Mouse (Mus musculus) stomach, embryonic 16.5 days (tissue): ENCODE measurements around the gene Hc. TPM values are rescaled to one million over a fixed set of nuclear protein-coding genes. Genes with fewer than 3 reads are reported as not detected.
A peak's percentile ranks its signal among the peaks of the same experiment; 100 is the strongest.

Experiments used
- ATAC-seq: fragments of 200-750 bp; cut with Nextera tagmentation; 2 replicates; pipeline ENCODE4 v1.8.0; 2017; ENCODE audit warnings: moderate number of reproducible peaks, moderate TSS enrichment; ENCODE audit not compliant: insufficient read depth, low FRiP score
- H3K27ac ChIP-seq: fragments of 300-500 bp; sonication (generic); 2 replicates; pipeline ENCODE4 v1.5.1; 2014; ENCODE audit warnings: low read length
- H3K27me3 ChIP-seq: fragments of 300-500 bp; sonication (generic); 2 replicates; pipeline ENCODE4 v1.6.1; 2014; ENCODE audit warnings: low read length, control low read depth, mixed read lengths; ENCODE audit not compliant: control insufficient read depth, insufficient read depth
- H3K36me3 ChIP-seq: fragments of 300-500 bp; sonication (generic); 2 replicates; pipeline ENCODE4 v1.6.1; 2014; ENCODE audit warnings: low read length; ENCODE audit not compliant: control insufficient read depth, insufficient read depth
- H3K4me1 ChIP-seq: fragments of 300-500 bp; sonication (generic); 2 replicates; pipeline ENCODE4 v1.6.1; 2014; ENCODE audit warnings: low read length, control low read depth, mixed read lengths; ENCODE audit not compliant: control insufficient read depth, insufficient read depth
- H3K4me2 ChIP-seq: fragments of 300-500 bp; sonication (generic); 2 replicates; pipeline ENCODE4 v1.6.1; 2014; ENCODE audit warnings: low read depth, low read length, mixed read lengths
- H3K4me3 ChIP-seq: fragments of 300-500 bp; sonication (generic); replicated peaks from 2 replicates; pipeline ENCODE4 v1.5.1; 2014; ENCODE audit warnings: mild to moderate bottlenecking, low read length
- H3K9ac ChIP-seq: fragments of 300-500 bp; sonication (generic); 2 replicates; pipeline ENCODE4 v1.6.1; 2014; ENCODE audit warnings: low read length
- H3K9me3 ChIP-seq: fragments of 300-500 bp; sonication (generic); replicated peaks from 2 replicates; pipeline ENCODE4 v1.6.1; 2016; ENCODE audit warnings: low read length, control low read depth; ENCODE audit not compliant: control insufficient read depth
- WGBS: fragments of 180-500 bp; shearing (Covaris S2); extraction: QIAGEN DNeasy Blood & Tissue Kit; methylation state at CpG from one replicate; pipeline ENCODE4 v1.1.7; 2014; 5-methylcytosine and 5-hydroxymethylcytosine counted together
- polyA plus RNA-seq: library from polyadenylated mRNA; unstranded; fragments of >200 nt; fragmentation: Nextera tagmentation; extraction: Ambion mirVana; gene quantifications from 2 replicates; pipeline ENCODE4 v1.2.1, GENCODE M21; 2015

The Hc gene
- polyA plus RNA-seq, 1 experiment from 2014 or later, result 2.3 TPM

DNA sequence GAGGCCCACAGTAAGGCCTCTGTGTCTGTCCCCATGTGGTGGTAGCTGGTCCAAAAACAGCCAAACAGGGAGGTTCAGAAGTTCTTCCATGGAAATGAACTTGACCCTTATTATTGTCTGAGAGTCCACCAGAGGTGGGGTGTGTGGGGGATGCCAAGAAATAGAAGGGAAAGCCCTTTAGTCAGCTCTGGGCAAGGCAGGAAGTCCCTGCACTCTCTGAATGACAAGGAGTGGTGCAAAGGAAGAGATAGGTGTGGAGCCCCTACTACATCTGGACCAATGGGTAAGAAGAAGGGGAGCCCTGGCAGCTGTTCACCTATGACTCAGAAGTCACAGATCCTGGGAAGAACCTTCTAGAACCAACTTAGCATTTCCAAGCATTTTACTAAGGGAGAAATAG is 106.9 kb downstream of the Hc start:
- Histone ChIP-seq H3K4me3 (no peak overlapping the region), H3K9ac (no peak overlapping the region), H3K27me3 (no peaks in the 10 kb centered on the region), H3K36me3 (no peaks in the 10 kb centered on the region), H3K4me2 (no peak overlapping the region), H3K27ac (no peak overlapping the region), H3K4me1 (peaks cover 12% of the 10 kb centered on the region), H3K9me3 (no peaks in the 10 kb centered on the region)
- no peak for ATAC-seq

DNA sequence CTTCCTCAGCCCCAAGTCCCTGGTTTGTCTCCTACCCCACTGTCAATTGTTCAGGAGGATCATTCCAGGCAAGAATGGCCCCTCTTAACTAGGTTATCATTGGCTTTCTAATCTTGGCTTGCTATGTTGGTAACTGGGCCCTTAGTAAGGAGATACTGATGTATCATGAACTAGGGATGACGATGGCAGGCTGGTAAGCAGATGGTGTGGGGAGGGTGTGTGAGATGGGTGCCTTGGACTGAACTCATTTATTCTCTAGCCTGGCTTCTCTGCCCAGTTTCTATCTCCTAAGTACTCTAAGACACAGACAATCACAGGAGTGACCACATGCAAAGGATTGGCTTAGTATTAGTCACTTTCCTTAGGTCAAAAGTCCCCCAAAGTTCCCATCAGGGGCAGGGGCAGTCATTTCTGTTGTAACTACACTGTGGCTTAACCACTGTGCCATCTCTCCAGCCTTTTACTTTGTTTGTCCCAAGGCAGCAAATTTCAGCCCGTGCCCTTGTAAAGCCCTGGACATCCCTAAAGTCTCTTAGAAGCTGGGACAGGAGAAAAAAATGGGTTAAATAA is 107.6 kb downstream of the Hc start:
- peaks cover 12% of the 10 kb centered on the region for H3K4me1 ChIP-seq
- no peak overlapping the region for H3K27ac ChIP-seq
- no peaks in the 10 kb centered on the region for H3K9me3 ChIP-seq
- no peak for ATAC-seq
- H3K27me3 ChIP-seq, result no peaks in the 10 kb centered on the region
- H3K4me3 ChIP-seq, result no peak overlapping the region
- H3K4me2 ChIP-seq, result no peak overlapping the region
- no peak overlapping the region for H3K9ac ChIP-seq
- H3K36me3 ChIP-seq, result no peaks in the 10 kb centered on the region
- WGBS, result 69% methylated on average over 2 of the region's 2 CpGs

DNA sequence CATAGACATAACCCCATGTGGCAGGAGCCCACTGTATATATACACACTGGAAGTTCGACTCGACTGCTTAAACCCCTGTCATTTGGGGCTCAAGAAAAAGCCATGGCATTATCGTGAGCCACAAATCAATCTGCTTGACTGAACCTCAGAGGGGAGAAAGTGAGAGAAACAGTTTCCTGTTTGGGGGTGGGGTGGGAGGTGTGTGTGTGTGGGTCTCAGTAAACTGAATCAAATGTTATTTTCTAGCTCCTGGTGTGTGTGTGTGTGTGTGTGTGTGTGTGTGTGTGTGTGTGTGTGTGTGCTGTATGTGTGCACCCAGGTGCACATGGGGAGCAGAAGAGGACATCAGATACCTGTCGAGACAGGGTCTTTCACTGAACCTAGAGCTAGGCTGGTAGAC is 108.2 kb downstream of the Hc start:
- Histone ChIP-seq H3K4me2 (no peak overlapping the region), H3K27me3 (no peaks in the 10 kb centered on the region), H3K9ac (no peak overlapping the region), H3K36me3 (no peaks in the 10 kb centered on the region), H3K27ac (no peak overlapping the region), H3K4me1 (peaks cover 12% of the 10 kb centered on the region), H3K9me3 (no peaks in the 10 kb centered on the region), H3K4me3 (no peak overlapping the region)
- no peak for ATAC-seq
- WGBS, result 63% methylated on average over 4 of the region's 4 CpGs

DNA sequence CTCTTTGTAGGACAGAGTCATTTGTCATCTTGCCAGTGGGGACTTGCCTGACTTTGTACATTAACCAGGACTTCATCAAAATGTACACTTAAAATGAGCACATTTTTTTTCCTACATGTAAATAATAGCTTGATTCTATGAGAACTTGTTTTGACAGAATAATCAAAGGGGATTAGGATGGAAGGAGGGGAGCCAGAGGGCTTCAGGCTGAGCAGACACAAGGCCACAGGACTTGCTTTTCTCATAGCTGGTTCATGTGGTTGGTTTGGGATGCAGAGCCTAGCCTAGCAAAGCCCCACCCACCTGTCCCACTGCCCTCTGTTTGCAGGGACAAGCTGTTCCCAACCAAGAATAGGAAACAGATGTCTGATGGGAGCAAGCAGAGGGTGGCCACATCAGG is 109.8 kb downstream of the Hc start:
- peak; percentile 78 for ATAC-seq
- no peak overlapping the region for H3K27ac ChIP-seq
- no peak overlapping the region for H3K4me2 ChIP-seq

DNA sequence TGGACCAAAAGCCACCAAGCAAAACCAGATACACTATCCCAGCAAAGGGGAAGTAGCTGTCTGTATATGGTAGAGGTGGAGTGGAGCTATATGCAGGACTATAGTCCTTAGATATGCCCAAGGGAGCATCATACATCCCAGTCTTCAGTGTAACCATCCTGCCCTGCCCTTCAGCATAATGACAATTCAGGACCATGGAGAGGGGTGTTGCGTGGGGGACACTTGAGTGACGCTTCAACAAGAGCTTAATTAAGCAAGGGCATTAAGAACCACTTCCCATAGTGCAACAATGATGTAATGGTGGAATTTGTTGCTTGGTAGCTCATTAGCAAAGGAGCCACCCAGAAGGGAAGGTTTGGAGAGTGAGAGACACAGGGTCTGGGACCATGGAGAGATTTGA is 112.6 kb downstream of the Hc start:
- 24% methylated on average over 2 of the region's 2 CpGs for WGBS
- no peak overlapping the region for H3K9ac ChIP-seq
- H3K9me3 ChIP-seq, result no peaks in the 10 kb centered on the region
- peaks cover 12% of the 10 kb centered on the region for H3K4me1 ChIP-seq
- no peak overlapping the region for H3K4me2 ChIP-seq
- H3K36me3 ChIP-seq, result no peaks in the 10 kb centered on the region
- no peak for ATAC-seq
- H3K27ac ChIP-seq, result no peak overlapping the region
- H3K27me3 ChIP-seq, result no peaks in the 10 kb centered on the region
- H3K4me3 ChIP-seq, result no peak overlapping the region

More for the DNA sequence above, 109.8 kb downstream of the Hc start:
- H3K4me3 ChIP-seq, result no peak overlapping the region
- no peaks in the 10 kb centered on the region for H3K9me3 ChIP-seq
- H3K4me1 ChIP-seq, result peaks cover 12% of the 10 kb centered on the region
- no peaks in the 10 kb centered on the region for H3K27me3 ChIP-seq
- no peak overlapping the region for H3K9ac ChIP-seq
- H3K36me3 ChIP-seq, result no peaks in the 10 kb centered on the region

DNA sequence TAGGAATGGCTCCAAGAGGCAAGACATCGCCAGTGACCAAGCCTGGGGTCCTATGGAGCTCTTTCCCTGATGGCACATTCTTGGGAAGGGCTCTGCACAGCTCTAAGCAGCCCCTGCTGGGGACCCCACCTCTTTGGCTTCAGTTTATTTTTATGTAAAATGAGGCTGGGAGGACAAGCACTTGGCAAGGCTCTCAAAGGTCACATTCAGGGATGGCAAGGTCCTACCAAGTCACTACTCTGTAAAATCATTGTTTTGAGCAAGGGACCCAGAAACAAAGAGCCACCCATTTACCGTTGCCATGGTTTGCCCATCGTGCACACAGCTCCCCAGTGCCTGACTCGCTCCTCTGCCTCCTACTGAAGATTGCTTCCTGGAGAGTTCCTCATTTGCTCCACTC is 115.2 kb downstream of the Hc start:
- ATAC-seq, result no peak
- no peaks in the 10 kb centered on the region for H3K27me3 ChIP-seq
- 66% methylated on average over 4 of the region's 4 CpGs for WGBS

DNA sequence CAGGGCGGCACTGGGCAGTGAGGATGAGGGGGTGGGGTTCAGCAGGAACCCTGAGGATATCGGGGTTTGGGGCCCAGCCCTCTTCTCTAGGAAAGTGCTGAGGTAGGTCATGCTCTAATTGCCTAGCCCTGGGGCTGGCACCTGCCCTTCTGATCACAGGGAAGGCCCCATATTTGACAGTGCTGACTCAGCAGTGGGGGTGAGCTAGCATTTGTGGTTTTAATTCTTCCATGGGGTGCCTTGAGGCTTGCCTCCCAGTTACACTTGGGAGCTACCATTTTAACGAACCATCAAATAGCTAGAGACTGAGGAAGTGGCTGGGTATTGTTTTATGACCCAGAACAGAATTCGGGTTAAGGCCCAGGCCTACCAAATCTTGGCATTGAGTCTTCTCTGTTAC is 115.7 kb downstream of the Hc start:
- Histone ChIP-seq H3K4me2 (no peak overlapping the region), H3K36me3 (no peaks in the 10 kb centered on the region), H3K4me1 (no peaks in the 10 kb centered on the region), H3K27me3 (no peaks in the 10 kb centered on the region), H3K4me3 (no peak overlapping the region), H3K9me3 (no peaks in the 10 kb centered on the region), H3K27ac (no peak overlapping the region), H3K9ac (no peak overlapping the region)
- 83% methylated on average over 4 of the region's 4 CpGs for WGBS
- no peak for ATAC-seq

More for the DNA sequence above, 115.2 kb downstream of the Hc start:
- H3K9me3 ChIP-seq, result no peaks in the 10 kb centered on the region
- no peak overlapping the region for H3K4me2 ChIP-seq
- no peak overlapping the region for H3K27ac ChIP-seq
- H3K36me3 ChIP-seq, result no peaks in the 10 kb centered on the region
- no peak overlapping the region for H3K4me3 ChIP-seq
- peaks cover 2% of the 10 kb centered on the region; the same call in 1 of the 2 replicates for H3K4me1 ChIP-seq
- H3K9ac ChIP-seq, result no peak overlapping the region

DNA sequence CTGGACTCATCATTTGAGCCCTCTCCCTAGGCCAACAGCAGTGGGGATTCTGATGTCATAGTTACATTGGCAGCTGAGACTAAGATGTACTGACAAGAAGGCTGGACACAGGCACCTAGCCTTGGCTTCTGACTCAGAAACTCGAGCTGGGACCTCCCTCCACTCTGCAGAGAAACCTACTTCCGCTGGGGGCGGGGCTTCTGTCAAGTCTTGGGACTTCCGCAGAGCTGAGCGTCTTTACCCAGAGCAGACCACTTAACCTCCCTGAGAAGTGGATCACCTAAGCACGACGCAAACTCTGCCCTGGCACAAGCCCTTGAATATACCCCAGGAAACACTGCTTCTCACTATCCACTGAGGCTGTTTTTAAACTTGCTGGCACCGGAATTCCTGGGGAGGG is 116.5 kb downstream of the Hc start:
- no peaks in the 10 kb centered on the region for H3K9me3 ChIP-seq
- H3K36me3 ChIP-seq, result no peaks in the 10 kb centered on the region
- H3K9ac ChIP-seq, result no peak overlapping the region
- no peak overlapping the region for H3K4me2 ChIP-seq
- no peaks in the 10 kb centered on the region for H3K4me1 ChIP-seq
- no peak for ATAC-seq
- H3K4me3 ChIP-seq, result no peak overlapping the region
- H3K27me3 ChIP-seq, result no peaks in the 10 kb centered on the region
- no peak overlapping the region for H3K27ac ChIP-seq
- WGBS, result 13% methylated on average over 8 of the region's 8 CpGs

DNA sequence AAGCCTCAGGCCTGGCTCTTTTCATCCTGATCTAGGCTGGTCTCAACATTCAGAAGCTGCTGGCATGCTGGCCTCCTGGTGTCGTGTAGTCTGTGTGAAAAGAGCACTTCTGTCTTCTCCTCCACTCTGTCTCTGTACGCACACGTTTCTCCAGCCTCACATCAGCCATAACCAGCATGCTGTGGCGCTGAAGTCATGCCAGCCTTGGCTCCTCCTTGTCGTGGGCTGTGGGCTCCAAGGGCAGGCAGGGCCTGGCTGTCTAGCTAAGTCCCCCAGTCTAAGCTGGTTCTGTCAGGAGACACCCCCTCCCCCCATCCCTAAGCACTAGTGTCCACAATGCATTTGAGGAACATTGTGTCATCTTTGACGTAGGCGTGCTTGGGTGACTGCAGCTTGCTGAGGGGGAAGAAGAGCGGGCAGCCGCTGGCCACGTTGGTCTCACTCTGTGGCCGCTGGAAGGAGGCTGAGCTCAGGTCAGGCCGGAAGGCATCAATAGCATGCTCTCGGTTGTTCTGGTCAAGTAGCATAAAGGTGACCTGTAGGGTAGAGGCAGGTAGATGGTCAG is 117.6 kb downstream of the Hc start:
- Histone ChIP-seq H3K4me2 (no peak overlapping the region), H3K4me1 (peaks cover 2% of the 10 kb centered on the region; the same call in 1 of the 2 replicates), H3K4me3 (no peak overlapping the region), H3K9me3 (no peaks in the 10 kb centered on the region), H3K36me3 (no peaks in the 10 kb centered on the region), H3K27me3 (no peaks in the 10 kb centered on the region), H3K27ac (no peak overlapping the region), H3K9ac (no peak overlapping the region)
- ATAC-seq, result no peak
- 74% methylated on average over 13 of the region's 13 CpGs for WGBS
